Mouse (Mus musculus): Measurements from ENCODE around the gene Rbm5.

DNA sequence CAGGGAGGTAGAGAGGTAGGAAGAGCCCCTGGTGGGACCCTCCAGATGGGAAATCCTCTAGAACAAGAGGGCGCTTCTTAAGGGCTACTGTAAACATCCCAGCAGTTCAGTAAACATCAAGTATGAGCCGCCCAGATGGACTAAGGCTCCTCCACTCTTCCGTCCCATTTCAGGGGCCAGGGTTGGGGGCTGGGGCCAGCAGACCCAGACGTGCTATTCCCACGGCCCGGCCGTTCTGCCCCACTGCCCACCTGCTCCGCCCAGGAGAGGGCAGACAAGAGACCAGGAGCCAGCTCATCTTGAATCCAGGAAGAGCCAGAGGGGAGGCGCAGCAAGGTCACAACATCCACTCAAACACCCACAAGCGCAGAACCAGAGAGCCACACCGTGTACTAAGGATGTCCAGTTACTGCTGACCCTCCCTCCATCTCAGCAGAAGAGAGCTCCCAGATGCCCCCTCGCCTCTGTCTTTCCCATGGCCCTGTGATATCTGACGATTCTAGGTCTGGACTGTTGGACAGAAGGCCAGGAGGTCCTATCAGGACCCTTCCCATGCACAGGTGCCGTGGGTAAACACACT lies 72.1 kb downstream of the Rbm5 start:
- TF ChIP-seq CTCF (IDR thresholded peaks at IDR 0.05) (peak; percentile 56), EP300 (IDR thresholded peaks at IDR 0.05) (peak; percentile 58; the same call in 1 of the 2 replicates)
